Comparison of ENCODE assay signal across 8 mouse cellular contexts in the genomic region with DNA sequence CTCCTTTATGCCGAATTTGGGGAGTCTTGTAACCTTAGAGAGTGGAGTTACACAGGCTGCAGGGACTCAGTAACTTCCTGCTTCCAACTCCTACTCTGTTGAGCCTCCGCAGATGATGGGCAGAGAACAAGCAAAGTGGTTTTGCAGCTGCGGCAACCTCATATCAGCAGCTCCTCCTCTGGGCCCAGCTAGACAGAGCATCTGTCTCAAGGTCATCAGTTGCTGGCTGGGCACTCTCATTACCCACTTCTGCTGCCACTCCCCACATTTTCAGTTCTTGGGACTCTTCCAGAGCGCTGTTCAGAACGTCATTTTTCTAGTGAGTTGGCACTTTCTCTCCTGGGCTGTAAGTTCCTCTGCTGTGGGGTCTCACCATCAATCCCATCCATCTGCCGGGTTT. TPM values are rescaled to one million over a fixed set of nuclear protein-coding genes. Genes with fewer than 3 reads are reported as not detected.
A peak's percentile ranks its signal among the peaks of the same experiment; 100 is the strongest.
DNase-seq lines count a peak whose midpoint lies in the region; ATAC-seq and TF ChIP-seq lines count a peak whose summit lies in the region.

No protein-coding gene starts in this region.

- H3K27me3 ChIP-seq in limb, embryonic 13.5 days = no peaks in the 10 kb centered on the region
- no peaks in the 10 kb centered on the region for H3K27me3 ChIP-seq in limb, embryonic 10.5 days (ENCODE audit: low read depth, poor library complexity, severe bottlenecking)
- no peaks in the 10 kb centered on the region for H3K27me3 ChIP-seq in hindbrain, embryonic 16.5 days (replicated peaks; ENCODE audit: control insufficient read depth, insufficient read depth, low read length)

- DNase-seq in limb, embryonic 10.5 days (ENCODE audit: low spot score) = no peak
- DNase-seq in mesoderm, embryonic 11.5 days (ENCODE audit: low read depth, low spot score) = peak; percentile 39
- DNase-seq in Muller cell, postnatal 12 days (ENCODE audit: inconsistent ontology term) = no peak
- no peak for DNase-seq in lung, postnatal 14 days
- DNase-seq in spleen, postnatal 4 days (ENCODE audit: low spot score in 2 of 2) = no peak

- ATAC-seq in limb, embryonic 13.5 days (ENCODE audit: low FRiP score, low read depth) = 0 out of 2 replicates have a peak, but pooled peaks have one; percentile 16
- ATAC-seq in hindbrain, embryonic 16.5 days = peak; percentile 46

- H3K4me3 ChIP-seq in limb, embryonic 13.5 days = no peak overlapping the region
- H3K4me3 ChIP-seq in limb, embryonic 10.5 days = no peak overlapping the region
- H3K4me3 ChIP-seq in embryonic fibroblast, embryonic 13.5 days (ENCODE audit: insufficient read depth, low read length) = no peak overlapping the region
- no peak overlapping the region for H3K4me3 ChIP-seq in hindbrain, embryonic 16.5 days (ENCODE audit: low read length)

- TF ChIP-seq POLR2A in embryonic fibroblast, embryonic 13.5 days (IDR thresholded peaks at IDR 0.05; ENCODE audit: low read depth, low read length) = no peak

- H3K9ac ChIP-seq in limb, embryonic 13.5 days = no peak overlapping the region
- no peak overlapping the region for H3K9ac ChIP-seq in hindbrain, embryonic 16.5 days (ENCODE audit: low read depth, low read length)

- H3K36me3 ChIP-seq in limb, embryonic 13.5 days = no peaks in the 10 kb centered on the region
- H3K36me3 ChIP-seq in limb, embryonic 10.5 days = peaks cover 7% of the 10 kb centered on the region
- H3K36me3 ChIP-seq in hindbrain, embryonic 16.5 days (ENCODE audit: control insufficient read depth, insufficient read depth, low read length) = no peaks in the 10 kb centered on the region

- no peak for TF ChIP-seq CTCF in embryonic fibroblast, embryonic 13.5 days (IDR thresholded peaks at IDR 0.05; ENCODE audit: borderline replicate concordance, insufficient read depth, low read length)

- 57% methylated on average over 6 of the region's 6 CpGs for WGBS in limb, embryonic 13.5 days
- 82% methylated on average over 6 of the region's 6 CpGs for WGBS in limb, embryonic 10.5 days
- 47% methylated on average over 6 of the region's 6 CpGs for WGBS in hindbrain, embryonic 16.5 days

- H3K4me2 ChIP-seq in limb, embryonic 13.5 days (replicated peaks) = no peak overlapping the region
- no peak overlapping the region for H3K4me2 ChIP-seq in hindbrain, embryonic 16.5 days (ENCODE audit: low read length)

- H3K27ac ChIP-seq in limb, embryonic 13.5 days = no peak overlapping the region; the same call in 1 of the 2 replicates
- no peak overlapping the region for H3K27ac ChIP-seq in limb, embryonic 10.5 days
- peak overlapping the region; percentile 83 for H3K27ac ChIP-seq in embryonic fibroblast, embryonic 13.5 days (ENCODE audit: insufficient read depth, low read length)
- no peak overlapping the region for H3K27ac ChIP-seq in hindbrain, embryonic 16.5 days (ENCODE audit: low read depth, low read length)

- H3K9me3 ChIP-seq in limb, embryonic 13.5 days = no peaks in the 10 kb centered on the region
- H3K9me3 ChIP-seq in limb, embryonic 10.5 days (replicated peaks) = no peaks in the 10 kb centered on the region
- H3K9me3 ChIP-seq in hindbrain, embryonic 16.5 days (ENCODE audit: control insufficient read depth, low read length) = no peaks in the 10 kb centered on the region

- H3K4me1 ChIP-seq in limb, embryonic 13.5 days = peaks cover 80% of the 10 kb centered on the region
- peaks cover 24% of the 10 kb centered on the region; the same call in 1 of the 2 replicates for H3K4me1 ChIP-seq in limb, embryonic 10.5 days
- peaks cover 12% of the 10 kb centered on the region for H3K4me1 ChIP-seq in embryonic fibroblast, embryonic 13.5 days (ENCODE audit: control insufficient read depth, insufficient read depth, low read length)
- peaks cover 6% of the 10 kb centered on the region; the same call in 1 of the 2 replicates for H3K4me1 ChIP-seq in hindbrain, embryonic 16.5 days (ENCODE audit: control insufficient read depth, insufficient read depth, low read depth, low read length)

RNA-seq across cellular contexts. Expression of gene Adgra3, which starts 24.6 kb away (rescaled TPM):
- polyA plus RNA-seq in limb, embryonic 13.5 days (2015; fragmentation: Nextera tagmentation; extraction: Ambion mirVana) = 44.1 and 46.0 TPM in 2 replicates
- 50.0 and 53.3 TPM in 2 replicates for polyA plus RNA-seq in limb, embryonic 10.5 days (2016; fragmentation: Nextera tagmentation; extraction: Ambion mirVana)
- polyA plus RNA-seq in embryonic fibroblast, embryonic 13.5 days (2011; ENCODE audit: insufficient read length, low read depth, missing spikeins) = 44.7 and 53.3 TPM in 2 replicates
- polyA plus RNA-seq in hindbrain, embryonic 16.5 days (2015; fragmentation: Nextera tagmentation; extraction: Ambion mirVana) = 6.1 and 13.5 TPM in 2 replicates
